Mouse (Mus musculus): ENCODE data around the gene Cux2. TPM values are rescaled to one million over a fixed set of nuclear protein-coding genes. Genes with fewer than 3 reads are reported as not detected.

Gene Cux2
- polyA plus RNA-seq, 1 experiment from 2014 or later = 14.6 TPM

- Histone ChIP-seq H3K27me3 (replicated peaks; ENCODE audit: control insufficient read depth, insufficient read depth, low read length) (no peaks in the 10 kb centered on the region), H3K36me3 (ENCODE audit: control insufficient read depth, insufficient read depth, low read length) (no peaks in the 10 kb centered on the region), H3K4me1 (replicated peaks; ENCODE audit: control insufficient read depth, insufficient read depth, low read length) (peaks cover 12% of the 10 kb centered on the region; the same call in 1 of the 2 replicates), H3K4me3 (ENCODE audit: low read depth, low read length) (no peak overlapping the region), H3K27ac (ENCODE audit: low read depth) (no peak overlapping the region), H3K9me3 (ENCODE audit: control insufficient read depth, low read length) (peaks cover 2% of the 10 kb centered on the region), H3K4me2 (ENCODE audit: low read length) (no peak overlapping the region), H3K9ac (ENCODE audit: low read length) (no peak overlapping the region)
- no peak for ATAC-seq (replicated peaks; ENCODE audit: low FRiP score, low TSS enrichment, low read depth)
- 36% methylated on average over 9 of the region's 9 CpGs for whole genome bisulfite sequencing
- no peak for DNase-seq (ENCODE audit: low spot score)
These were observed 32.1 kb downstream of the Cux2 start for GRCm38 (mm10) chr5:122017778-122018177.

- 55% methylated on average over 13 of the region's 13 CpGs for WGBS
- Histone ChIP-seq H3K36me3 (ENCODE audit: control insufficient read depth, insufficient read depth, low read length) (no peaks in the 10 kb centered on the region), H3K27me3 (replicated peaks; ENCODE audit: control insufficient read depth, insufficient read depth, low read length) (no peaks in the 10 kb centered on the region), H3K27ac (ENCODE audit: low read depth) (no peak overlapping the region), H3K4me2 (ENCODE audit: low read length) (no peak overlapping the region), H3K4me3 (ENCODE audit: low read depth, low read length) (no peak overlapping the region), H3K9me3 (ENCODE audit: control insufficient read depth, low read length) (no peaks in the 10 kb centered on the region), H3K9ac (ENCODE audit: low read length) (no peak overlapping the region), H3K4me1 (replicated peaks; ENCODE audit: control insufficient read depth, insufficient read depth, low read length) (peaks cover 12% of the 10 kb centered on the region; the same call in 1 of the 2 replicates)
- ATAC-seq (replicated peaks; ENCODE audit: low FRiP score, low TSS enrichment, low read depth) (no peak), DNase-seq (ENCODE audit: low spot score) (no peak)
These were observed 32.6 kb downstream of the Cux2 start for GRCm38 (mm10) chr5:122017269-122017668.

GRCm38 (mm10) chr5:122016744-122017143 lies 33.2 kb downstream of the Cux2 start:
- 65% methylated on average over 6 of the region's 6 CpGs for WGBS
- Histone ChIP-seq H3K9ac (ENCODE audit: low read length) (no peak overlapping the region), H3K9me3 (ENCODE audit: control insufficient read depth, low read length) (no peaks in the 10 kb centered on the region), H3K4me3 (ENCODE audit: low read depth, low read length) (no peak overlapping the region), H3K27ac (ENCODE audit: low read depth) (no peak overlapping the region), H3K27me3 (replicated peaks; ENCODE audit: control insufficient read depth, insufficient read depth, low read length) (no peaks in the 10 kb centered on the region), H3K4me1 (replicated peaks; ENCODE audit: control insufficient read depth, insufficient read depth, low read length) (peaks cover 12% of the 10 kb centered on the region; the same call in 1 of the 2 replicates), H3K36me3 (ENCODE audit: control insufficient read depth, insufficient read depth, low read length) (no peaks in the 10 kb centered on the region), H3K4me2 (ENCODE audit: low read length) (no peak overlapping the region)
- no peak for DNase-seq (ENCODE audit: low spot score)
- no peak for ATAC-seq (replicated peaks; ENCODE audit: low FRiP score, low TSS enrichment, low read depth)

DNA sequence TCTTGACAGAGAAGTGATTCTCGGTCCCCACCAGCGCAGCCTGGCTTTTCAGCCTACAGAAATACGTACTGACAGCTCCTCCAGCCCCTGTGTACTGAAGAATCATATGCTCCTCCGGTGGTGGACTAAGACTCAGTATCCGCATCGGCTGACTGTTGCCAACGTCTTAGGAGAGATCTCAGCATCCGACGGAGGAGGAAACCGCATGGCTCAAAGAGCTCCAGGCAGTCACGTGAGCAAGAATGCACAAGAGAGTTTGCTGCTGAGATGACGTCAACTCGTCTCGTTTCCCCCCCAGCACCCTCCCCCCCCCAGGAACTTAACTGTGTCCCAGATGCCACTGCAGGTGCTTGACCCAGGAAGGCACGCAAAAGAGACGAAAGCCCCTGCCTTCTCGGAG lies 34.8 kb downstream of the Cux2 start:
- Histone ChIP-seq H3K4me3 (ENCODE audit: low read depth, low read length) (no peak overlapping the region), H3K27me3 (replicated peaks; ENCODE audit: control insufficient read depth, insufficient read depth, low read length) (no peaks in the 10 kb centered on the region), H3K36me3 (ENCODE audit: control insufficient read depth, insufficient read depth, low read length) (no peaks in the 10 kb centered on the region), H3K27ac (ENCODE audit: low read depth) (no peak overlapping the region), H3K4me2 (ENCODE audit: low read length) (no peak overlapping the region), H3K9ac (ENCODE audit: low read length) (no peak overlapping the region), H3K4me1 (replicated peaks; ENCODE audit: control insufficient read depth, insufficient read depth, low read length) (peaks cover 12% of the 10 kb centered on the region; the same call in 1 of the 2 replicates), H3K9me3 (ENCODE audit: control insufficient read depth, low read length) (no peaks in the 10 kb centered on the region)
- WGBS = 72% methylated on average over 17 of the region's 17 CpGs
- DNase-seq (ENCODE audit: low spot score) = no peak
- no peak for ATAC-seq (replicated peaks; ENCODE audit: low FRiP score, low TSS enrichment, low read depth)

DNA sequence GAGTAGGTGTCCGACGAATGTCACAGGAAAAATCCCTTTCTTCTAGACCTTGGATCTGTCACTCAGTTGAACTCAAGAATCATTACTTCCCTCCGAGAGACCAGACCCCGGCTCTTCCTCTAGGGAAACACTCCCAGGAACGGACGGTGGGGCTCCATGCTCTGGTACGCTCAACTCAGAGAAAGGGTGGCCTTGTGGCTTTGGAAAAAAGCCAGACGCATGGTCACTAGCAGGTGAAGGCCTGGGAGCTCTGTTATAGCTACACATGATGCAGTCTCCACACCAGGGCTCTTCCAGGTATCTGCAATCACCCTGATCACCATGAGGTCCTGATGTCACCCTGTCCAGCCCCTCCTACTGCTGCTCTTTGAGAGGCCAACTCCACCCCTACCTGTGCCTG lies 35.2 kb downstream of the Cux2 start:
- no peak overlapping the region for H3K27ac ChIP-seq (ENCODE audit: low read depth)
- ATAC-seq (replicated peaks; ENCODE audit: low FRiP score, low TSS enrichment, low read depth) (no peak), DNase-seq (ENCODE audit: low spot score) (no peak)
- H3K9me3 ChIP-seq (ENCODE audit: control insufficient read depth, low read length) = no peaks in the 10 kb centered on the region
- H3K9ac ChIP-seq (ENCODE audit: low read length) = no peak overlapping the region
- no peaks in the 10 kb centered on the region for H3K27me3 ChIP-seq (replicated peaks; ENCODE audit: control insufficient read depth, insufficient read depth, low read length)
- no peak overlapping the region for H3K4me2 ChIP-seq (ENCODE audit: low read length)
- no peak overlapping the region for H3K4me3 ChIP-seq (ENCODE audit: low read depth, low read length)
- H3K36me3 ChIP-seq (ENCODE audit: control insufficient read depth, insufficient read depth, low read length) = no peaks in the 10 kb centered on the region
- H3K4me1 ChIP-seq (replicated peaks; ENCODE audit: control insufficient read depth, insufficient read depth, low read length) = peaks cover 12% of the 10 kb centered on the region; the same call in 1 of the 2 replicates
- WGBS = 65% methylated on average over 8 of the region's 8 CpGs

- Histone ChIP-seq H3K36me3 (ENCODE audit: control insufficient read depth, insufficient read depth, low read length) (0 out of 2 replicates have a peak, but pooled peaks cover 2% of the 10 kb centered on the region), H3K9me3 (ENCODE audit: control insufficient read depth, low read length) (peaks cover 7% of the 10 kb centered on the region; the same call in 1 of the 2 replicates), H3K4me1 (replicated peaks; ENCODE audit: control insufficient read depth, insufficient read depth, low read length) (no peaks in the 10 kb centered on the region; the same call in 1 of the 2 replicates), H3K27me3 (replicated peaks; ENCODE audit: control insufficient read depth, insufficient read depth, low read length) (no peaks in the 10 kb centered on the region), H3K27ac (ENCODE audit: low read depth) (no peak overlapping the region), H3K4me3 (ENCODE audit: low read depth, low read length) (no peak overlapping the region), H3K4me2 (ENCODE audit: low read length) (no peak overlapping the region), H3K9ac (ENCODE audit: low read length) (no peak overlapping the region)
- DNase-seq (ENCODE audit: low spot score) (no peak), ATAC-seq (replicated peaks; ENCODE audit: low FRiP score, low TSS enrichment, low read depth) (no peak)
- 42% methylated on average over 9 of the region's 9 CpGs for WGBS
These were observed 38.6 kb downstream of the Cux2 start for GRCm38 (mm10) chr5:122011289-122011688.

- ATAC-seq (replicated peaks; ENCODE audit: low FRiP score, low TSS enrichment, low read depth) (no peak), DNase-seq (ENCODE audit: low spot score) (no peak)
- no peak overlapping the region for H3K27ac ChIP-seq (ENCODE audit: low read depth)
- 85% methylated on average over 10 of the region's 10 CpGs for WGBS
- 0 out of 2 replicates have a peak, but pooled peaks cover 3% of the 10 kb centered on the region for H3K36me3 ChIP-seq (ENCODE audit: control insufficient read depth, insufficient read depth, low read length)
- H3K27me3 ChIP-seq (replicated peaks; ENCODE audit: control insufficient read depth, insufficient read depth, low read length) = no peaks in the 10 kb centered on the region
- no peak overlapping the region for H3K9ac ChIP-seq (ENCODE audit: low read length)
- H3K9me3 ChIP-seq (ENCODE audit: control insufficient read depth, low read length) = peaks cover 8% of the 10 kb centered on the region; the same call in 1 of the 2 replicates
- H3K4me1 ChIP-seq (replicated peaks; ENCODE audit: control insufficient read depth, insufficient read depth, low read length) = no peaks in the 10 kb centered on the region
- no peak overlapping the region for H3K4me2 ChIP-seq (ENCODE audit: low read length)
- H3K4me3 ChIP-seq (ENCODE audit: low read depth, low read length) = no peak overlapping the region
These were observed 41.9 kb downstream of the Cux2 start for GRCm38 (mm10) chr5:122007946-122008441.

- Histone ChIP-seq H3K4me1 (replicated peaks; ENCODE audit: control insufficient read depth, insufficient read depth, low read length) (0 out of 2 replicates have a peak, but pooled peaks cover 2% of the 10 kb centered on the region), H3K9ac (ENCODE audit: low read length) (no peak overlapping the region), H3K9me3 (ENCODE audit: control insufficient read depth, low read length) (peaks cover 8% of the 10 kb centered on the region; the same call in 1 of the 2 replicates), H3K4me2 (ENCODE audit: low read length) (no peak overlapping the region), H3K4me3 (ENCODE audit: low read depth, low read length) (no peak overlapping the region), H3K36me3 (ENCODE audit: control insufficient read depth, insufficient read depth, low read length) (0 out of 2 replicates have a peak, but pooled peaks cover 3% of the 10 kb centered on the region), H3K27ac (ENCODE audit: low read depth) (no peak overlapping the region), H3K27me3 (replicated peaks; ENCODE audit: control insufficient read depth, insufficient read depth, low read length) (no peaks in the 10 kb centered on the region)
- DNase-seq (ENCODE audit: low spot score) (no peak), ATAC-seq (replicated peaks; ENCODE audit: low FRiP score, low TSS enrichment, low read depth) (no peak)
- WGBS = 51% methylated on average over 6 of the region's 6 CpGs
These were observed 46.4 kb downstream of the Cux2 start for GRCm38 (mm10) chr5:122003460-122003859.

GRCm38 (mm10) chr5:122002148-122002547 lies 47.8 kb downstream of the Cux2 start:
- no peak for DNase-seq (ENCODE audit: low spot score)
- ATAC-seq (replicated peaks; ENCODE audit: low FRiP score, low TSS enrichment, low read depth) = no peak
- Histone ChIP-seq H3K9ac (ENCODE audit: low read length) (no peak overlapping the region), H3K9me3 (ENCODE audit: control insufficient read depth, low read length) (peaks cover 8% of the 10 kb centered on the region; the same call in 1 of the 2 replicates), H3K27ac (ENCODE audit: low read depth) (no peak overlapping the region), H3K4me3 (ENCODE audit: low read depth, low read length) (no peak overlapping the region), H3K4me1 (replicated peaks; ENCODE audit: control insufficient read depth, insufficient read depth, low read length) (0 out of 2 replicates have a peak, but pooled peaks cover 2% of the 10 kb centered on the region), H3K27me3 (replicated peaks; ENCODE audit: control insufficient read depth, insufficient read depth, low read length) (no peaks in the 10 kb centered on the region), H3K36me3 (ENCODE audit: control insufficient read depth, insufficient read depth, low read length) (0 out of 2 replicates have a peak, but pooled peaks cover 3% of the 10 kb centered on the region), H3K4me2 (ENCODE audit: low read length) (no peak overlapping the region)
- 46% methylated on average over 18 of the region's 18 CpGs for WGBS
